Mouse (Mus musculus): Measurements from ENCODE around the gene Hip1r.

- TF ChIP-seq CTCF (IDR thresholded peaks at IDR 0.05; ENCODE audit: control insufficient read depth, insufficient read depth, low read length) (no peak), POLR2A (IDR thresholded peaks at IDR 0.05; ENCODE audit: borderline replicate concordance, control insufficient read depth, low read depth, low read length) (no peak)
These were observed 42.3 kb upstream of the Hip1r start for GRCm38 (mm10) chr5:123931131-123931530.

All from bone marrow, adult 2 months (tissue).